Mouse (Mus musculus): ENCODE measurements at regions not wholly inside any gene's neighbourhood (a gene's known extent, or its start where the extent isn't known, plus 50 kb on each side); places are given as distances from the start of the nearest gene placed in this dataset.

DNA sequence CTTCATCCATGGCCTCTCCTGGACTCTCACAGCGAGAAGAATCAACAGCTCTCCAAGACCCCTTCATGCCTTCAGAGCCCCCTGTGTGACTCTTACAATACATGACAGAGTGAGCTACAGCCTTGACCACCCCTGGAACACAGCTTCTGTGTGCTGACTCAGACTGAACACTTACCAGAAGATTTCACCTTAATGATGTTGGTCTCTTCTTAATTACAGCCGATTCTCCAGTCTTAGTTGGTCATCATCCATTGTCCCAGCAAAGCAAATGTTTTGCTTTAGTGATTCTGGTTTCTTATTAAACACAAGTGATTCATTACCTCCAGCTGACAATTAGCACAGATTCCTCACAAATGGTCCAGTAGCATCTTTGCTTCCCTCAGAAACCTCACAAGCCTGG, 134.0 kb upstream of the Inhba start:
- Histone ChIP-seq H3K4me2 (no peak overlapping the region), H3K9ac (no peak overlapping the region), H3K27ac (no peak overlapping the region), H3K4me3 (no peak overlapping the region), H3K27me3 (no peaks in the 10 kb centered on the region), H3K4me1 (no peaks in the 10 kb centered on the region), H3K9me3 (replicated peaks) (no peaks in the 10 kb centered on the region), H3K36me3 (ENCODE audit: poor library complexity, severe bottlenecking) (no peaks in the 10 kb centered on the region)
- 88% methylated on average over 2 of the region's 2 CpGs for WGBS
- no peak for ATAC-seq

DNA sequence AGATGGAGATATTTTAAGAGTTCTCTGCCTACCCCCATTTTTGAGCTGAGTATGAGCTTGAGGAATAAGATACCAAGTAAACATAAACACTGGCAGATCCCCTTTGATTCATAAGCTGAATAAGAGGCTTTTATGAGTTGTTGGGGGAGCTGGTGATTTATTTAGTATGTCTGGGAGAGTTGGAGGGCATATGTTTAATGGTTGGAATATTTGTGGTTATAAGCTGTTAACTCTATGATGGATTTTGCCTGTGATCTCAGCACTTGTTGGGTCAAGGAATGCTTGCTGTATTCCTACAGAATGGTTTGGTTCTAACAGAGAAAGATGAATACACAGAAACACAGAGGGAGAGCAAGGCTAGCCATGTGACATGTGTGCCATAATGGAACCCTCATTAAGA, 132.1 kb upstream of the Inhba start:
- Histone ChIP-seq H3K27ac (no peak overlapping the region), H3K9me3 (replicated peaks) (no peaks in the 10 kb centered on the region), H3K36me3 (ENCODE audit: poor library complexity, severe bottlenecking) (no peaks in the 10 kb centered on the region), H3K27me3 (no peaks in the 10 kb centered on the region), H3K9ac (no peak overlapping the region), H3K4me1 (no peaks in the 10 kb centered on the region), H3K4me2 (no peak overlapping the region), H3K4me3 (no peak overlapping the region)
- no peak for ATAC-seq

DNA sequence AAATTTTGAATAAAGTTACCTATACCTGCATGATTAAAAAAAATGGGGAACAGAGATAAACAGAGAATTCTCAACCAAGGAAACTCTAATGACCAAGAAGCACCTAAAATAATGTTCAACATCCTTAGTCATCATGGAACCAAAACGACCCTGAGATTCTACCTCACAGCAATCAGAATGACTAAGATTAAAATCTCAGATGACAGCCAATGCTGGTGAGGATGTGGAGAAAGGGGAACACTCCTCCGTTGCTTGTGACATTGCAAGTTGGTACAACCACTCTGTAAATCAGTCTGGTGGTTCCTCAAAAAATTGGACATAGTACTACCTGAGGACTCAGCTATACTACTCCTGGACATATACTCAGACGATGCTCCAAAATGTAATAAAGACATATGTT, 120.9 kb upstream of the Inhba start:
- Histone ChIP-seq H3K27me3 (no peaks in the 10 kb centered on the region), H3K4me3 (no peak overlapping the region), H3K4me2 (no peak overlapping the region), H3K27ac (no peak overlapping the region), H3K9ac (no peak overlapping the region), H3K9me3 (replicated peaks) (no peaks in the 10 kb centered on the region), H3K36me3 (ENCODE audit: poor library complexity, severe bottlenecking) (no peaks in the 10 kb centered on the region), H3K4me1 (no peaks in the 10 kb centered on the region)
- ATAC-seq = no peak
- WGBS = 85% methylated on average over 3 of the region's 3 CpGs

DNA sequence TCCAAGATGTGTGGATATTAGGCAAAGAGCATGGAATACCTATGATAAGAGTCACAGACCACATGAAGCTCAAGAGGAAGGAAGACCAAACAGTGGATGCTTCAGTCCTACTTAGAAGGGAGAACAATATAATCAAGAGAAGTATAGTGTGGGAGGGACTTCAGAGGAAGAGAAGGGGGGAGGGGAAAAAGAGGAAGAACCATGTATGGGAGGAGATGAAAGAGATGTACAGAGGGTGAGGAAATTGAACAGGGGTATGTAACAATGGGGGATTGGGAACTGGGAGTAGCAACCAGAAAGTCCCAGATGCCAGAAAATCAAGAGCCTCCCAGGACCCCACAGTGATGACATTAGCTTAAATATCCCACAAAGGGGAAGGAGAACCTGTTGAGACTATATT, 120.2 kb upstream of the Inhba start:
- H3K4me3 ChIP-seq = no peak overlapping the region
- no peaks in the 10 kb centered on the region for H3K36me3 ChIP-seq (ENCODE audit: poor library complexity, severe bottlenecking)
- no peak overlapping the region for H3K4me2 ChIP-seq
- H3K9me3 ChIP-seq (replicated peaks) = no peaks in the 10 kb centered on the region
- no peaks in the 10 kb centered on the region for H3K27me3 ChIP-seq
- H3K27ac ChIP-seq = no peak overlapping the region
- no peaks in the 10 kb centered on the region for H3K4me1 ChIP-seq
- ATAC-seq = no peak
- H3K9ac ChIP-seq = no peak overlapping the region

DNA sequence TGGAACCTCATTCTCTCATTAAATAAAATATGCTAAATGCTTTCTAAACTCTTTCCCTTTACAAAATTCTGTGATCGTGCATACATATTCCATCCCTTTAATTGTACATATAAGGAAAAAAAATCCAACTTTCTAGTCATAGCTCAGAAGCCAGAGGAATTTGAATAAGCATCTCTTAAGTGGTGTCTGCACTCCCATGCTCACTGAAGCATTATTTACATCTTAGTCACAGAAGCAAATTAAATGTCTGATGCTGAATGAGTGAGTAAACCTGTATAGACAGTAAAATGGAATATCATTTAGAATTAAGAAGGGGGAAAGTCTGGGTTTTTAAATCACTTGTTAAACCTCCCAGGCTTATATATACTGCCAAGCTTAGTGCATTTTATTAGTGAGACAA, 113.5 kb upstream of the Inhba start:
- 87% methylated on average over 1 of the region's 1 CpGs for WGBS
- Histone ChIP-seq H3K27me3 (no peaks in the 10 kb centered on the region), H3K36me3 (ENCODE audit: poor library complexity, severe bottlenecking) (no peaks in the 10 kb centered on the region), H3K27ac (no peak overlapping the region), H3K4me1 (no peaks in the 10 kb centered on the region), H3K9me3 (replicated peaks) (no peaks in the 10 kb centered on the region), H3K9ac (no peak overlapping the region), H3K4me2 (no peak overlapping the region), H3K4me3 (no peak overlapping the region)
- no peak for ATAC-seq

DNA sequence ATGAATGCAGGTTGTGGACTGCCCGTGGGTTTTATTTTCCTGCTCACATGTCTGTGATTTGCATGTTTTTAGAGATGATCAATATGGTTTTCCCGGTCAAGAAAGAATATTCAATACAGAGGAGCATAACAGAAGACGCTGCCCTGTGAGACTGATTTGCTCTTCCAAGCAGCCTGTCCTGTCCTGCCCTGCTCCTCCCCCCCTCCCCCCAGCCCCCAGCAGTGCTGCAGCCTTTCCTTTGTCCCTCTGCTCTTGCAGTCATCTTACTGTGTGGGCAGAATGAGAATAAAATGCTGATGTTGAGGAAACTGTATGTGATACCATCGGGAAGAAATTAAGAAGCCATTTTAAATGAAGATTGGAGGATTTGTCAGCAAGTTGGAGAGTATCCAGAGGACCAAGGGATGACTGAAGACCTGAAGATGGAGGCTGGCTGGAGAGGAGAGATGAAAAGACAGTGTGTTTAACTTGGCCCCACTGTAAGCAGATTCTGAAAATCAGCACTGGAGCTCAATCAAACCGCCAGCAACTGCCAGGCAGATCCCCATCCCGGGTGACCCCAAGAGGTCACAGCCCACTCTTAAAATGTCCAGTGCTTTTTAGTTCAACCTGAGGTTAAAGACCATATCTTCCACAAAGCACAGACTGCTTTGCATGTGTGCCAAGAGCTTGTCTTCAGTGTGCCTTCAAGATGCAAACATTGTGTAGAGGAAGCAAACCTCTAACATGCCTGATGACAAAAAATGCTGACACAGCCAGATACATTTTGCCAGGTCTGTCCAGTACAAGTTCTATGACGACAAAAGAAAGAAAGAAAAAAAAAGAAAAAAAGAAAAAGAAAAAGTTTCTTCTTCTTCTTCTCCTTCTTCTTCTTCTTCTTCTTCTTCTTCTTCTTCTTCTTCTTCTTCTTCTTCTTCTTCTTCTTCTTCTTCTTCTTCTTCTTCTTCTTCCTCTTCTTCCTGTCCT, 109.7 kb upstream of the Inhba start:
- Histone ChIP-seq H3K4me1 (no peaks in the 10 kb centered on the region), H3K36me3 (ENCODE audit: poor library complexity, severe bottlenecking) (no peaks in the 10 kb centered on the region), H3K27ac (no peak overlapping the region), H3K27me3 (no peaks in the 10 kb centered on the region), H3K9ac (no peak overlapping the region), H3K9me3 (replicated peaks) (no peaks in the 10 kb centered on the region), H3K4me2 (no peak overlapping the region), H3K4me3 (no peak overlapping the region)
- 48% methylated on average over 7 of the region's 7 CpGs for WGBS
- no peak for ATAC-seq

DNA sequence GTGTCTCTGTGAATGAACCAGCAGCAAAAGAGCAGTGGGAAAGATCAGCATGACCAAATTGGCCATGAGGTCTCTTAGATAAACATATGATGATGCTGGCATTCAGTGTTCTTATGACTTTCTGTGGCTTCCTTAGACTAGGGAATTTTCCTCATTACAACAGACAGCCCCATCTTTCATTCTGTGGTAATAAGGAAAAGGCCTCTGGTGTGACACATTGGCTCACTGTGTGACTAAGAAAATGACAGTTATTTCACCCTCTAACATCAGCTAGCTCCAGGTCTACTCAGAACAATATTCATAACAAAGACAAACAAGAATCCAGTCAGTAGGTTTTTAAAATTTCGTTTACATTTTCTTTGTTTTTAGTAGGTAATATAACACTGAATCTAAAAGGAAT, 103.8 kb upstream of the Inhba start:
- no peaks in the 10 kb centered on the region for H3K27me3 ChIP-seq
- ATAC-seq = no peak
- H3K27ac ChIP-seq = no peak overlapping the region
- no peak overlapping the region for H3K9ac ChIP-seq
- H3K9me3 ChIP-seq (replicated peaks) = no peaks in the 10 kb centered on the region
- no peaks in the 10 kb centered on the region for H3K36me3 ChIP-seq (ENCODE audit: poor library complexity, severe bottlenecking)
- no peaks in the 10 kb centered on the region for H3K4me1 ChIP-seq
- 75% methylated on average over 1 of the region's 1 CpGs for WGBS
- H3K4me3 ChIP-seq = no peak overlapping the region
- no peak overlapping the region for H3K4me2 ChIP-seq

DNA sequence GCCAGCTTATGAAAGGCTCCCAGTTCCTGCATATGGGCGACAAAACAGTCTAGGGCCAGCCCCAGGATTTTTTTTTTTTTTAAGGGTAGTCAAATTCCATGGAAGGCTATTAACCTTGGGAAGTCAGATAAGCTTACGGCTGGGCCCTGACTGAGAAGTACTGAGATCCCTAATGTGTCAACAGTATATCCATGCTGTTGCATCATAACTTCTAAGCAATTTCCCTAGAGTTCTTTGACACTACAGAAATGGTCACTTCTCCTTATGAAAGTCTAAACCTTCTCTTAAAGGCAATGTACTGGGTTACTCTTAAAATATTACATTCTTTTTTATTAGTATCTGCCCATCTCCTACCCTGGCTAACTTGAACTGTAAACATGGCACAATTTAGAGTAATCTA, 101.1 kb upstream of the Inhba start:
- 83% methylated on average over 2 of the region's 2 CpGs for WGBS
- no peak for ATAC-seq

DNA sequence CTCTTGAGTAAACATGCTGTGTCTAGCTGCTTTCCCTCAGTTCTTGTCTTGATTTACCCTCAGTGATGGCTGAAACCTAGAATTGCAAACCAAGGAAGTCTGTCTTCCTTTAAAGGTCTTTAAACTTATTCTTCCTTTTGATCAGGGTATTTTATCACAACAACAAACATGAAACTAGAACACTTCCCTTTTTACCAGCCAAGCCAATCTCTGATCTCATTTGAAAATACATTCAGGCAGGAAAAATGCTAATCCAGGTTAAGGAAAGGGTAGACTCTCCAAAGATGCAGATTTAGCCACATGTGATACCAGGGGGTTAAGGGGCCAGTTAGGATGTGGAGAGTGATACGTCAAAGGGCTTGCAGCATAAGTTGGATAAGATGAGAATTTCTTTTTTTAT, 100.4 kb upstream of the Inhba start:
- Histone ChIP-seq H3K27me3 (no peaks in the 10 kb centered on the region), H3K4me3 (no peak overlapping the region), H3K27ac (no peak overlapping the region), H3K4me2 (no peak overlapping the region), H3K36me3 (ENCODE audit: poor library complexity, severe bottlenecking) (no peaks in the 10 kb centered on the region), H3K9ac (no peak overlapping the region), H3K9me3 (replicated peaks) (no peaks in the 10 kb centered on the region), H3K4me1 (no peaks in the 10 kb centered on the region)
- no peak for ATAC-seq
- 97% methylated on average over 1 of the region's 1 CpGs for WGBS

More for the DNA sequence above, 101.1 kb upstream of the Inhba start:
- H3K9me3 ChIP-seq (replicated peaks) = no peaks in the 10 kb centered on the region
- no peaks in the 10 kb centered on the region for H3K36me3 ChIP-seq (ENCODE audit: poor library complexity, severe bottlenecking)
- H3K27me3 ChIP-seq = no peaks in the 10 kb centered on the region
- H3K4me2 ChIP-seq = no peak overlapping the region
- no peak overlapping the region for H3K9ac ChIP-seq
- H3K4me3 ChIP-seq = no peak overlapping the region
- H3K4me1 ChIP-seq = no peaks in the 10 kb centered on the region
- H3K27ac ChIP-seq = no peak overlapping the region

DNA sequence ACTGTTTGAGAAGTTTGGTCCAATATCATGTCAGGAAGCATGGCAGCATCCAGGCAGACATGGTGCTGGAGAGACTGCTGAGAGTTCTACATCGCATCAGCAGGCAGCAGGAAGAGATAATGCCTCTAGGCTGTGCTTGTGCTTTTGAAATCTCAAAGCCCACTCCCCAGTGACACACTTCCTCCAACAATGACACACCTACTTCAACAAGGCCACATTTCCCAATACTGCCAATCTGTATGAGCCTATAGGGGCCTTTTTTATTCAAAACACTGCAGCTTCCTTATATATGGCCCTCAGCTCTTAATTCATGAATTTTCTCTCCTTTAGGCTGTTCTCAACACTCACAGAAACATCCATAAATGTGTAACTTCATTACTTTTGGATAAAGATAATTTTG, 97.4 kb upstream of the Inhba start:
- no peak overlapping the region for H3K4me3 ChIP-seq
- no peak for ATAC-seq
- no peak overlapping the region for H3K9ac ChIP-seq
- 88% methylated on average over 1 of the region's 1 CpGs for WGBS
- no peaks in the 10 kb centered on the region for H3K9me3 ChIP-seq (replicated peaks)
- H3K36me3 ChIP-seq (ENCODE audit: poor library complexity, severe bottlenecking) = no peaks in the 10 kb centered on the region
- no peaks in the 10 kb centered on the region for H3K27me3 ChIP-seq
- H3K4me1 ChIP-seq = no peaks in the 10 kb centered on the region
- no peak overlapping the region for H3K4me2 ChIP-seq
- H3K27ac ChIP-seq = no peak overlapping the region

DNA sequence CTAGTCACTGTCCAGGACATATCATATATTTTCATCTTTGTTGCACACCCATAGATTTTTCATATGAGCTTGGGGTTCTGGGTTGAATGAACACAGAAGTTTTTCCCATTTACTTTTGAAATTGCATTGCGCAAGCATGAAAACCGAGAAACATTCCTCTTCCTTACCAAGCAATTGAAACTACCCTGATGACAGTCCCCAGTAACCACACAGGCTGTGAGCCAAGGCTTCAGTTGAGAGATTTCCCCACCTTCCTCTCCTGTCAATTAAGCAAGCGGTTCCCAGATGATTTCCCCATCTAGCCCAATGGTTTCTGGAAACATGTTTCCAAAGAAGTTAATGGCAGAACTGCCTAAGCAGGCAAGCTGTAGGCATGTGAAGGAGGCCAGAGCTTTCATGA, 81.8 kb upstream of the Inhba start:
- ATAC-seq = no peak
- Histone ChIP-seq H3K4me3 (no peak overlapping the region), H3K27me3 (no peaks in the 10 kb centered on the region), H3K9ac (no peak overlapping the region), H3K4me2 (no peak overlapping the region), H3K4me1 (no peaks in the 10 kb centered on the region), H3K27ac (no peak overlapping the region), H3K36me3 (ENCODE audit: poor library complexity, severe bottlenecking) (no peaks in the 10 kb centered on the region), H3K9me3 (replicated peaks) (no peaks in the 10 kb centered on the region)
- WGBS = 84% methylated on average over 3 of the region's 3 CpGs

DNA sequence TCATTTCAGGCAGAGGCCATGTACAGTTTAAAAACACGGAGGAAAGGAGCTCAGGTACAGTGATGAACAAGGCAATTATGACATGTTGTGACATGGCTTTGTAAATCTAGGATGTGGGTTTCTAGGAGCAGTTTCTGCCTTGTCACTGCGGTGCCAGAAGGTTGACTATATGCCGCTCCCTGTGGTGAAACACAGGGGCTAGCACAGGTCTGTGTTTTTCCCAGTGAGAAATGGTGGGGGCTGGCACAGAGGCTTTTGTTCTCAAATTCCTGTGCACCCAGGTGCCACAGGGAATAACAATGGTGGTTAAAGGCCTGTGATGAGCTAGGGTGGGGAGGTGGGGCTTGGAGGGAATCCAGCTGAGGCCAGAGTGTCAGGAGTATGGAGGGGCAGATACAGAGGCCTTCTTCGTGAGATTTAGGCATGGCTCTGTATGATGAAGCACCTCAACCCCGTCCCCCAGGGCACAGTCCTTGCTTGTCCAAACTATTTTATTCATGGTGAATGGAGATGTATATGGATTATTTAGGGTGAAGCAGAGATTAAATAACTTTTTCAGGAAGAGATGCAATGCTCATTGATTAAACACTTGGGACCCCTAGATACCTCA, 80.0 kb upstream of the Inhba start:
- Histone ChIP-seq H3K4me2 (no peak overlapping the region), H3K4me1 (no peaks in the 10 kb centered on the region), H3K27ac (no peak overlapping the region), H3K9ac (no peak overlapping the region), H3K9me3 (replicated peaks) (no peaks in the 10 kb centered on the region), H3K36me3 (ENCODE audit: poor library complexity, severe bottlenecking) (no peaks in the 10 kb centered on the region), H3K27me3 (no peaks in the 10 kb centered on the region), H3K4me3 (no peak overlapping the region)
- ATAC-seq = no peak
- WGBS = 33% methylated on average over 5 of the region's 5 CpGs

DNA sequence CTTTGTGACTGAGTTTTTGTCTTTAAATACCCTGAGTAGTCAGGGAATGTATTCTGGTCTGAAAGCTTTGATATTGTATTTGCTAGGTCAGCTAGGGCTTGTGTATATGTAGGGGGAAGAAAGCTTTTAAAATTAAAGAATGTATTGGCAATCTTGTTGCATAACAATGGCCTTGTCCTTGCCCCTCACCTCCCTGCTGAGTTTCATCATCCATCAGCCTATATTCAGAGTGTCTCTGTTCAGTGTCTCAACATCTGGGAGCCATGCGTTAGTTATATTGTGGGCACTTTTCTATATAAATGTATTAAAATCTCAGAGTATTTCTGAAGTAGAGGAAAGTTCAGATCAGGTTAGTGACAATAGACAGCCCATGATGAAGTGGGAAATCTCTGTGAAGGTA, 76.0 kb upstream of the Inhba start:
- no peaks in the 10 kb centered on the region for H3K9me3 ChIP-seq (replicated peaks)
- H3K4me1 ChIP-seq = no peaks in the 10 kb centered on the region
- no peak overlapping the region for H3K4me3 ChIP-seq
- no peaks in the 10 kb centered on the region for H3K36me3 ChIP-seq (ENCODE audit: poor library complexity, severe bottlenecking)
- no peak overlapping the region for H3K4me2 ChIP-seq
- H3K9ac ChIP-seq = no peak overlapping the region
- H3K27me3 ChIP-seq = no peaks in the 10 kb centered on the region
- no peak for ATAC-seq
- no peak overlapping the region for H3K27ac ChIP-seq
- 89% methylated on average over 1 of the region's 1 CpGs for WGBS

Data from forebrain, embryonic 13.5 days (tissue).